Mouse (Mus musculus): Measurements from ENCODE around the gene Cd200r4.

DNA sequence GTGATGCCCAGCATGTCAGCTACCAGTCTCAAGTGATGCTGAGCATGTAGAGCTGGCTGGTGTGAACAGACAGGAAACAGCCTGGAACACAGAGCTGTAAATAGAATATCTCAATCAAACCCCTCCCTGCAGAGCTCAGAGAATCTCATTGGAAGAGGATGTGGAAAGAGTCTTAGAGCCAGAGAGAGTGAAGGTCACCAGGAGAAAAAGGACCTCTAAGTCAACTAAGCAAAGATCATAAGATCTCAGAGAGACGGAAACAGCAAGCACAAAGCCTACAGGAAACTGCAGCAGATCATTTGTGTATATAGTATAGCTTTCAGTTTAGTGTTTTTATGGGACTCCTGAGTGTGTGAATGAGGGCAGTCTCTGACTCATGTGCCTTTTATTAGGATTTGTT lies 63.6 kb downstream of the Cd200r4 start:
- TF ChIP-seq CTCF (conservative IDR thresholded peaks at IDR 0.05; ENCODE audit: low read length) (no peak), POU5F1 (IDR thresholded peaks at IDR 0.05; ENCODE audit: borderline replicate concordance, low read length) (no peak)

All from E14TG2a.4 (cell line).